Mouse (Mus musculus) cortical plate, adult 2 months (tissue): ENCODE measurements around the gene Fam72a. TPM values are rescaled to one million over a fixed set of nuclear protein-coding genes. Genes with fewer than 3 reads are reported as not detected.
"Not testable (repeated sequence)": the region's sequence is repeated elsewhere in the genome, so short reads cannot be mapped to it uniquely, and the experiment has no call there.

Experiments used
- H3K27ac ChIP-seq: fragments of 200-500 bp; 2 replicates; pipeline ENCODE4 v1.5.1; 2012; ENCODE audit warnings: low read length, control low read depth, inconsistent platforms; ENCODE audit not compliant: insufficient read depth
- H3K4me1 ChIP-seq: fragments of 200-500 bp; 2 replicates; pipeline ENCODE4 v1.6.1; 2011; ENCODE audit warnings: low read length; ENCODE audit not compliant: control insufficient read depth, insufficient read depth
- H3K4me3 ChIP-seq: fragments of 200-500 bp; 2 replicates; pipeline ENCODE4 v1.5.1; 2011; ENCODE audit warnings: mild to moderate bottlenecking, low read length, control low read depth; ENCODE audit not compliant: insufficient read depth
- CTCF ChIP-seq: fragments of 200-500 bp; IDR thresholded peaks from 2 replicates; pipeline ENCODE4 v1.5.1; 2011; ENCODE audit warnings: mild to moderate bottlenecking, control low read depth, low read length; ENCODE audit not compliant: insufficient read depth; ENCODE audit errors: extremely low read depth
- POLR2A ChIP-seq: fragments of 200-500 bp; IDR thresholded peaks from 2 replicates; pipeline ENCODE4 v1.6.1; 2011; ENCODE audit warnings: mild to moderate bottlenecking, low read length, control low read depth; ENCODE audit not compliant: insufficient read depth; ENCODE audit errors: extremely low read depth
- polyA plus RNA-seq: library from polyadenylated mRNA; depleted of rRNA; stranded (reverse); fragments of >200 nt; gene quantifications from 2 replicates; pipeline ENCODE4 v1.2.3, GENCODE M21; 2012

Fam72a gene
- polyA plus RNA-seq, 1 experiment, result 1.0 TPM

GRCm38 (mm10) chr1:131546798-131547690 lies 19.3 kb downstream of the Fam72a start:
- Histone ChIP-seq H3K4me3 (no peak overlapping the region), H3K4me1 (no peaks in the 10 kb centered on the region; the same call in 1 of the 2 replicates), H3K27ac (no peak overlapping the region)
- no peak for TF ChIP-seq POLR2A
- no peak for TF ChIP-seq CTCF

GRCm38 (mm10) chr1:131548494-131549365 lies 21.0 kb downstream of the Fam72a start:
- peak; percentile 68 for TF ChIP-seq CTCF
- TF ChIP-seq POLR2A, result no peak
- no peak overlapping the region for H3K4me3 ChIP-seq
- no peak overlapping the region for H3K27ac ChIP-seq
- H3K4me1 ChIP-seq, result no peaks in the 10 kb centered on the region; the same call in 1 of the 2 replicates

GRCm38 (mm10) chr1:131551956-131552355 lies 24.3 kb downstream of the Fam72a start:
- Histone ChIP-seq H3K4me3 (no peak overlapping the region), H3K4me1 (no peaks in the 10 kb centered on the region; the same call in 1 of the 2 replicates), H3K27ac (no peak overlapping the region)
- TF ChIP-seq CTCF, result no peak
- TF ChIP-seq POLR2A, result no peak

- Histone ChIP-seq H3K4me1 (no peaks in the 10 kb centered on the region; the same call in 1 of the 2 replicates), H3K27ac (no peak overlapping the region), H3K4me3 (no peak overlapping the region)
- TF ChIP-seq POLR2A, result no peak
- TF ChIP-seq CTCF, result no peak
These were observed 25.7 kb downstream of the Fam72a start for GRCm38 (mm10) chr1:131553428-131553827.

- no peak for TF ChIP-seq POLR2A
- TF ChIP-seq CTCF, result peak; percentile 95
- Histone ChIP-seq H3K4me1 (no peaks in the 10 kb centered on the region), H3K4me3 (no peak overlapping the region), H3K27ac (no peak overlapping the region)
These were observed 27.5 kb downstream of the Fam72a start for GRCm38 (mm10) chr1:131555042-131555812.

GRCm38 (mm10) chr1:131560500-131560899 lies 32.8 kb downstream of the Fam72a start:
- Histone ChIP-seq H3K4me3 (no peak overlapping the region), H3K4me1 (no peaks in the 10 kb centered on the region), H3K27ac (no peak overlapping the region)
- TF ChIP-seq CTCF (no peak), POLR2A (no peak)

- Histone ChIP-seq H3K4me3 (no peak overlapping the region), H3K4me1 (no peaks in the 10 kb centered on the region), H3K27ac (no peak overlapping the region)
- no peak for TF ChIP-seq CTCF
- TF ChIP-seq POLR2A, result no peak
These were observed 34.4 kb downstream of the Fam72a start for GRCm38 (mm10) chr1:131562081-131562480.

- not testable (repeated sequence) for H3K27ac ChIP-seq, H3K4me1 ChIP-seq, H3K4me3 ChIP-seq
- TF ChIP-seq CTCF, result 0 out of 2 replicates have a peak, but pooled peaks have one; percentile 1
These were observed 38.4 kb downstream of the Fam72a start for GRCm38 (mm10) chr1:131566056-131566455.

- Histone ChIP-seq H3K4me1 (no peaks in the 10 kb centered on the region), H3K27ac (no peak overlapping the region), H3K4me3 (no peak overlapping the region)
- TF ChIP-seq CTCF (no peak), POLR2A (no peak)
These were observed 42.0 kb downstream of the Fam72a start for GRCm38 (mm10) chr1:131569721-131570120.
